Mouse (Mus musculus) kidney, postnatal 36 days (tissue): ENCODE data around the gene Kras.

Source experiments
- DNase-seq, 2 experiments: peaks; one replicate each; pipeline ENCODE4 v3.0.0; 2021 to 2022; ENCODE audit warnings: mixed read lengths in 2 of 2

The Kras gene

DNA sequence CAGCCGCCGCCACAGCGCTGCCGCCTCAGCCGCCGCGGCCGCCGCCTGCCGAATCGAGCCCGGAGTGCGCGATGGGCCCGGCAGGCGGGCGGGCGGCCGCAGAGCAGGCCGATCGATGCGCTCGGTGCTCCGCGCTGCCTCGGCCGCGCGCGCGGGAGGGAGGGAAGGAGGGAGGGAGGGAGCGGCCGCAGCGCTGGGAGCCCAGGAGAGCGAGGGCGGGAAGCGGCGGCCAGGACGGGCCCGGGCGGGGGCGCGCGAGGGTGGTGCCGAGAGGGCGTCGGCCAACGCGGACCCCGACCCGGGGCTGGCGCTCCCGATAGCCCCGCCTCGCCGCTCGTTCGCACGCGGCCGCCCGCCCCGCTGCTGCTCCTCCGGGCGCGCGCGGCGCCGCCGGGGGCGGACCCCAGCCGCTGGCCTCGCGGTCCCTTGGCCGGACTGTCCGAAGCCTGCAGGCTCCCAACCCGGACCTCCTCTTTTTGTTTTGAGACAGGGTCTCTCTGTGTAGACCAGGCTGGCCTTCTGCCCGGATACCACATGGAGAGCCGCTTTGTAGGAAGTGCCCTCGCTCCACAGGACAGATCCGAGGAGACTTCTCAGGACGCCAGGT lies at the start of gene Kras:
Gene Kras, minus strand, starts transcription at position 55 of the 607 bp plus-strand sequence.
- DNase-seq, result peak; percentile 92 to 96

DNA sequence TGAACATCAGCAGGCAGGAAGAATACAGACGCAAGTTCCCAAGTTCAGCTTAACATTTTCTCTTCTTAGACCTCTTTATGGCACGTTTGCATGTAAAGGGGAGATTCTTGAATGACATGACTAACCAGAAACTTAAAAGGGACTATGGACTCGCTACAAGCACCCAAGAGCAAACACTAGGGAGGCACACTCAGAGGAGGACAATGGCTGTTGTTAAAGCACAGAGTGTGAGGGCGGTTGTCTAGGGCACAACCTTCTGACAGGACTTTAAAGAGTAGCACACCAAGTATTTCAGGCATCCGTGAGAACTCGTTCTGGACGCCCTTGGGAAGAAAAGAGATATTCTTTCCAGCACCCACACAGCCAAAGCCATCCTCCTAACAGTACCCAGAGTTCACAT lies 47.6 kb upstream of the Kras start:
- no peak for DNase-seq

DNA sequence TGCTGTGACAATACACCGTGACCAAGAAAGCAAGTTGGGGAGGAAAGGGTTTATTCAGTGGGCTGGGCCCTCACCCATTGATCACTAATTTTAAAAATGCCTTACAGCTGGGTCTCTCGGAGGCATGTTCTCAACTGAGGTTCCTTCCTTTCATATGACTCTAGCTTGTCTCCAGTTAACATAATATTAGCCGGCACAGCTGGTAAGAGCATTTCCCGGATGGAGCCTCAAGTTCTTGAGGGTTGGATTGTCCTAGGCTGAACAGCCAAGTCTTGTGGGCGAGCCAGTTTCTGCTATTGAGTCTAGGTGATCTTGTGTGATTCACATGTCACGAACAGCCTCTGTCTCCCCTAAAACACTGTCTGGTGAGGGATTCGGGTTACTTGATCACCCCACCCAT lies 46.9 kb upstream of the Kras start:
- no peak for DNase-seq

- DNase-seq, result no peak
These were observed 45.1 kb upstream of the Kras start for GRCm38 (mm10) chr6:145295171-145295570.

GRCm38 (mm10) chr6:145293156-145293555 lies 43.1 kb upstream of the Kras start:
- DNase-seq, result no peak

- DNase-seq, result peak; percentile 25 to 57
These were observed 41.6 kb upstream of the Kras start for GRCm38 (mm10) chr6:145291383-145292289.

DNA sequence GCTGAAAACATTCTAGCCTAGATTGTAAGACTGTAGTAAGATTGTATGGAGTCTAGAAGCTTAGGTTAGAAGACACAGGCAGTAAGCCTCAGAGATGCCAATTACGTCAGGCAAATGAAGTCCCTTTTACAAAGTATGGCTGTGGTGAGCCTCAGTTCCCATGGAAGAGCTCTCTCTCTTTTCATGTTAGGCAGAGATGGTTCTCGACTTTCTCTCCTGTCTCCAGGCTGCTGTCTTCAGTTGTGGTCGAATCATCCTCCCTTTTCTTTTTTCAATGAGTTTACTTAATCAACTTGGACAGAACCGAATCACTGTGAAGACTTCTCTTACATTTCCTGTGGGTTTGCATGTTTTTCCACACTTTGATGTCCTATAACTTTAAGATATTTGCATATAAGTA lies 35.6 kb upstream of the Kras start:
- no peak for DNase-seq

DNA sequence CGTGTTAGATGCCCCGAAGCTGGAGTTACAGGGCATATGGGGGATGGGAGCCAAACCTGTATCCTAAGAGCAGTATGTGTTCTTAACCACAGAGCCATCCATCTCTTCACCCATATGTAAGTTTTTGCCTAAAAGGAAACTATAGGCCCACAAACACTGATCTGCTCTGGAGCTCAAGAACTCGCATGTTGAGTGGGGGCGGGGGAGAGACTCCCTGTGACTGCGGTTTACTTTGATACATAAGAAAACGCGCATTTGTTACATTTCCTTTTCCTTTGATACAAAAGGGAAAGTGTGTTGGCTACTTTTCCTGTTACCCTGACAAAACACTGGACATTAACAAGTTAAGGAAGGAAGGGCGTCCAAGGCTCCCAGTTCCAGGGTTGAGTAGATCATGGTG lies 34.2 kb upstream of the Kras start:
- DNase-seq, result no peak

DNA sequence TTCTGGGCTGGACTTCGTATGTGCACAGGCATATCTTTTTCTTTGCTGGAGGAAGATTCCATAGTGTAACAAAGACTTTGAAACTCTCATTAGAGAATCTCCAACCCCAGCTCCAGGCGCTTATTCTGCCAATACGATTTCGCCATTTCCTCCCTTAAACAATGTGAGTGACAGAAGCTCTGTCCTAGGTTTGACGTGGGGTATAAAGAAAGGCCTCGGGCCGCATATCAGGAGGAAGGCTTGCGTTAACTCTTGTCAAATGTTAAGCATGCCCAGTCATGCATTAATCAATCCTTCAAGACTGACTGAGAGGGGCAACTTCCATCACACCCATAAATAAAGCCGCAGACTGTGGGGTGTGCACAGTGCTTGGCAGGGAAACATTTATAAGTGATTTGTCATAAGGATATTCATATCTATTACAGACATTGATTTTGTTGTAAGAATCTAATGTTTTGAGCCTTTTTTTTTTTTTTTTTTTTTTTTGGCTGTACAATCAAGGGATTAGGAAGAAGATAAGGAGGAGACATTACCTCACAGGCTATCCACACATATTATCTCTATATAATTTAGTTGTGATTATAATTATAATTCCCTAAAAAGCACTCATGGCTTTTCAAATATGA lies 27.2 kb upstream of the Kras start:
- no peak for DNase-seq

- peak; percentile 84 to 87 for DNase-seq
These were observed 26.3 kb upstream of the Kras start for GRCm38 (mm10) chr6:145276265-145276780.

DNA sequence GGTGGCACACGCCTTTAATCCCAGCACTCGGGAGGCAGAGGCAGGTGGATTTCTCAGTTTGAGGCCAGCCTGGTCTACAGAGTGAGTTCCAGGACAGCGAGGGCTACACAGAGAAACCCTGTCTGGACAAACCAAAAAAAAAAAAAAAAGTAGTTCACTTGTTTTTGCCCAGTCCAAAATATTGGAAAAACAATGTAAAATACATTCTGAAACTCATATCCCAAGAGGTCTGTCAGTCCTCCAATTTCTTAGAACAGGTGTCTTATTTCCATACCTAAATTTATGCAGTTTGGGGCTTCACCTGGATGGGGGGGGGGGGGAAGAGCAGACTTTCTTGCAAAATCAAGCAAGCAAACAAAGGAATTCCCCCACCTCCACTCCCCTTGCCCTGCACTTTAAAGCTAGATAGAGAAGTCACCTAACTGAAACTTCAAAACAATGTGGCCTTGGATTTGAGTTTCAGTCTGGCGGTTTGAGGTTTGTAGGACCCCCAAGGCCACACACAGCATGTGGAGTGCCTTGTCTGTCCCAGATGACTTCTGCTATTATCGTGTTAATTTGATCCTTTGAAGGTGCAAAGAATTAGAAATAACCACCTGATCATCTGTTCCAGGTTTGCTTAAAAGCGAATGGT lies 25.7 kb upstream of the Kras start:
- DNase-seq, result no peak

DNA sequence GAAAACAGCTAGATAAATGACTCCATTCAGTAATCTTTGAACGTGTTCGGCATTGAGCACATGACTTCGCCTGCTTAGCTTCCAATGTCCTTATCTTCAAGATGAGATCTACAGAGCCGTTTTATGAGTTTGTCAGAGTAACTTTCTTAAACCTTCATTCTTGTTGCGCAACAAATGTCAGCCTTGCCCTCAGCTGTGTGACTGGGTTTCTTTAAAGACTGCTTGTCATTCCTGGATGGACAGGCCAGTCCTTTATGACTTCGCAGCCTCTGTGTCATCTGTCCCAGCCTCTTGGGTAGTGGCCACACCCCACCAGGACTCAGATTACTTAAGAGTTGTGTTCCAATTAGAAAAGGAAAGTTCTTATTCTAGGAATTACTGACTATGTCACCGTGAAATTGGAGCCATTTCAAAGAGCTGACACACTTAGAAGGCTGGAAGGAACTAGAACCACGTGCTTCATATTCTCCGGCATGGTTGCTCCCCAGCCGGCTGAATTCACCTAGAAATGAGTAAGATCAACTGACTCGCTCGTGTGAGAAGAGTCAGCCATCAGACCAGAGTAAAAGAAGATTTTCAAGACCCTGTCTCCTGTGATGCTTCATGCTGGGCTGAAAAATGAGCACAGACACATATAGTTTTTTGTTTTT lies 24.1 kb upstream of the Kras start:
- DNase-seq, result no peak

DNA sequence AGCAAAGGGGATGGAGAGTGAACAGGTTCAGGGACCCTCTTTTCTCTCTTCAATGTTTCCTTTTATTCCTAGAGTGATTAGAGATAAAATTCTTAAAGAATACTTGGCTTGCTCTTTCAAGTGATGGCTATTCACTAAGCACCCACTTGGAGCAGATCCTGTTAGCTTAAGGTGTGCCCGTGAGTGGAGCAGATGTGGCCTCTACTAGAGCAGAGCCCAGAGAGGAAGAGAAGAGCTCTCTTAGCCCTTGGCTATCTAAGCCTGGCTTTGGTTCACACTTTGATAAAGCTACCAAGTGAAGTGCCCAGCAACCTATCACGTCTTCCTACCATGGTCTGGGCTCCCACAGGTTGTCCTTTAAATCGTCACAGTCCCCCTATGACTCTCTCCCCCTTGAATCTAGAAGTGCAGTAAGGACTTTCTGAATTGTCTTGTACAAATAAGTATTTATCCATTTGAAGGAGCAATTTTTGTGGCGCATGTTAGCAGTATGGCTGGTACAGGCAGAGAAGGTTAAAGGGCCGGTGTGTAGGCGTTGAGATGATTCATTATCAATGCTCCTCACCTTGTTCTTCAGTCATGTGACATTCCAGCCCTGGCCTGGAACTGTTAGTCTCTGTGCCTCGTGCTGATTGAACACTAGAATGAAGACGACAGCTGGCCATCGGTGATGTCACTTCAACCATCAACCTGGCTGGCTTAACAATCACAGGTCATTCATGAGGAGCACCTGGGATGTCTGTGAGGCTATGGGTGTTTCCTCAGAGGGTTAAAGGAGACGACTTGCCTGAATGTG lies 22.3 kb upstream of the Kras start:
- no peak for DNase-seq

GRCm38 (mm10) chr6:145269313-145269845 lies 19.3 kb upstream of the Kras start:
- DNase-seq, result no peak

DNA sequence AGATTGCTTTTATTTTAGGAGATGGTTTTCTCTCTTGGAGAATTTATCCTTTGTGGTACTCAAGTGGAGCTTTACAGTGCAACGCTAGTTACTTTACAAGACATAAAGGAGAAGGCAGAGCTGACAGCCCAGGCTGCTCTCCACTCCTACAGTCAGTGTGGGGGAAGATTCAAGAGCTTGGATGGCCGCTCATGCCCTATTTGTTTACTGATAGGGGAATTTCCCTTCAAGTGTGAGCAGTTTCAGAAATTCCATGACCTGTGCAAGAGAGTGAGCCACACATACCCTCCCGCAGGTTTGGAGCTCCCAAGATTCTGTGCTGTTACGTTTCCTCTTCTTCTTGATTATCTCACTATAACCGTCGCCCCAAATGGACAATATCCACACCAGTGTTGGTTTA lies 17.7 kb upstream of the Kras start:
- DNase-seq, result no peak

DNA sequence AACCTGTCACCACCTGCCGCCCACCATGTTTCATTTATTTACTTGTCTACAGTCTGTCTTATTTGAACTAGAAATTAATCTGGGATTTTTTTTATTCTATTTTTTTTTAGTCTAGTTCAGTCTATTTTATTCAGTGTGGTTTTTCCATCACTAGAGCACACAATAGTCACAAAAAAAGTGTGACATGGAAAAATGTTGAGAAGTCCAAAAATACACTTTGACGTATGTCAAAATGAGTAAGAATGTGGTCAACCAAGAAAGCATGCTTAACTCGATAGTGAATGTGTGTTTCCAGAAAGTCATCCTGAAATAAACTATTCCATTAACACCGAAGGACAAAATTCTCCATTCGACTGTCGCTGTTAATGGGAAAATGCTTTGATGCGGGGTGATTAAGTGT lies 12.3 kb upstream of the Kras start:
- DNase-seq, result no peak

DNA sequence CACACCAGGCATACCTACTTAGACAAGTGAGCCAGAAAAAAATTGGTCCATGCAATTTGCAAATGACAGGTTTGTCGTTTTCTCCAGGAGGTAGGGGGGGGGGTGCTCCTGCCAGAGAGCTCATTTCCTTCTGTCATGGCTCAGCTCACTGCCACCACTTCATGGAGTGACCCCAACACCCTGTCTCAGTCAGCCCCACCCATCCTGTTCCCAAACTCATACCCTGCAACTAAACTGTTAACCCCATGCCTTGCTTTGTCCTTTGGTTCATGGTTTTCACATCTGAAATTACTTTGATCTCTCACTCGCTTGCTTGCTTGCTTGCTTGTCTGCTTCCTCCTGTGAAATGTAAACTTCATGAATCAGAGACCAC lies 6.6 kb upstream of the Kras start:
- DNase-seq, result peak in 1 of 2 experiments; percentile 6

DNA sequence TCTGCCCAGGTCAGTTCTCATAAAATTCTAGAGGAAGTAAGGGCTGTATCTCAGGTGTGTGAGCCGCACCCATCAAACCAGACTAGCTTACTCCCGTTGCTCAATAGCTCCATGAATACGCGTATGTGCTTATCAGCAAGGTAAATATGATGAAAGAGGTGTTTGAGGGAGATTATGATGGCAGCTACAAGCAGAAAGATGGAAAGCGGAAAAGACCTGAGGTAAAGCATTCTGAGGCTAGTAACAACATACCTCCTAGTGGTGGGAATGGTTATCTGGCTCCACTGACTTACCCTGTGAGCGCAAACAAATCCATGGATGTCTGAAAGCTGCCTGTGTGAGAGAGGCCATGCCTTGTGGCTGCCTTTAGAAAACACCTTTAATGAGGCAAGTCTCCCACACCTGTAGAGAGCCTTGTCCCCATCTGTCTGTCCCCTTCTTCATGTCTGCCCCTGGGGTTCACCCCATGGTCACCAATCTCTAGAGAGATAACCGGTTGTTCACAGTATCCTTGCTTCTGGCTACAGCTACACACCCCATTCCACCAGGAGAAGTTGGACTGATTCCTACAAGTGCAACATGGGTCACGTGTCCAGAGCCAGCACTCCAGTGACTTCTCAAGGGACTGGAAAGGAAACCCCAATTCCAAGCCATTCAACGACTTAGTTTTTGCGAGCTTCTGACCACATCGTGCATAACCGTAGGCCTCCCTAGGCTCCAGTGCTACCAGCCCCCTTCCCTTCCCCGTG lies 6.1 kb upstream of the Kras start:
- peak; percentile 20 to 23 for DNase-seq

DNA sequence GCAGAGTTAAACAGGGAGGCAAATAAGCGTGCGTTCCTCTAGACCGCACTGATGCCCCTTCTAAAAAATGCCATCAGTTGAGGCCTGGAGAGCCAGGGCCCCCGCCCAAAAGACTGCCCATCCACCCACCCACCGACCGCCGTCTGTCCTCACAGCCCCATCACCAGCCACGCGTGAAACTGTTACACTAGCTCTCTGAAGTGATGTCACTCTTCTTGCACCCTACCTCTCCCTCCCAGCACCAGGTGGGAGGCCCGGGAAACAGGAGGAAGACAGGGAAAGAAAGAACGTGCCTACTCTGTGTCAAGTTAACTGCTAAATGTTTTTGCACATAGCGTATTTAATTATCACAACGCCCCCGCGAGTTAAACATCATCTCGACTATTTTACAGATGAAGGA lies 781 bp upstream of the Kras start:
- no peak for DNase-seq

GRCm38 (mm10) chr6:145249291-145250184 lies 501 bp downstream of the Kras start:
- peak; percentile 46 to 78 for DNase-seq
